Mouse (Mus musculus): ENCODE results near the gene Itga1.

DNA sequence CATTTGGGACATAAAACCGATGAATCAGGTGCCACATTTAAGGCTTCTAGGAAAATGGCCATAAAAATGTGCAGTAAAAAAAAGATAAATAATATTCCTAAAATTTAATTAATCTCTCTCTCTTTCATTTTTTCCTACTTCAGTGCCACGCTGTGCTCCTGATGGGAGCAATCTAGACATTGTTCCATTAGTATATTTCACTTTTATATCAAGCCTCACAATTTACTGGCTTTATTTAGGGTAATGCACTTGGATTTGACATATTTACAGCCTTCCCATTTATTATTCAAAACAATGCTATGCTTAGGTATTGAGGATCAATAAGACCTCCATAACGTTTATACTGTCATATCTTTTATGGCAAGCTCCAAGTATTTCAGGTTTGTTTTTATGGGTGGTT, 76.4 kb downstream of the Itga1 start:
- TF ChIP-seq CTCF (IDR thresholded peaks at IDR 0.05 in 2 of 3, conservative IDR thresholded peaks at IDR 0.05 in 1 of 3; ENCODE audit: control insufficient read depth in 1 of 3, insufficient read depth in 1 of 3, low read depth in 2 of 3, low read length in 3 of 3, poor library complexity in 1 of 3, severe bottlenecking in 1 of 3) (no peak), POLR2A (IDR thresholded peaks at IDR 0.05; ENCODE audit: control insufficient read depth in 1 of 2, insufficient read depth in 1 of 2, low read depth in 1 of 2, low read length in 2 of 2, poor library complexity in 1 of 2) (no peak), POLR2AphosphoS2 (IDR thresholded peaks at IDR 0.05; ENCODE audit: low read length) (no peak), EP300 (IDR thresholded peaks at IDR 0.05; ENCODE audit: low read depth in 1 of 2, low read length in 2 of 2) (no peak), USF1 (IDR thresholded peaks at IDR 0.05; ENCODE audit: low read depth, low read length) (no peak), ZNF384 (IDR thresholded peaks at IDR 0.05; ENCODE audit: low read depth, low read length) (no peak), USF2 (IDR thresholded peaks at IDR 0.05; ENCODE audit: borderline replicate concordance in 1 of 2, insufficient read depth in 1 of 2, low read depth in 1 of 2, low read length in 2 of 2) (no peak), HCFC1 (IDR thresholded peaks at IDR 0.05; ENCODE audit: low read depth, low read length) (no peak)
